Comparison of ENCODE assay signal across 13 mouse cellular contexts in genomic region chr3:135726023-135726422, GRCm38 (mm10). TPM values are rescaled to one million over a fixed set of nuclear protein-coding genes. Genes with fewer than 3 reads are reported as not detected.
A peak's percentile ranks its signal among the peaks of the same experiment; 100 is the strongest.
DNase-seq lines count a peak whose midpoint lies in the region; ATAC-seq and TF ChIP-seq lines count a peak whose summit lies in the region.
"Had no signal": no experiment of that assay in that cellular context is flagged by ENCODE, and none has a peak within 500 bp of the region (broad histone marks: within the 10 kb centered on the region; RNA-seq: fewer than 3 reads in every experiment).

No protein-coding gene starts in this region.

- ATAC-seq in neural tube, embryonic 11.5 days (ENCODE audit: insufficient read depth, low FRiP score, low TSS enrichment): no peak
- ATAC-seq in hindbrain, embryonic 14.5 days (ENCODE audit: low FRiP score): peak; percentile 64; the same call in 1 of the 2 replicates
- ATAC-seq: Patski had no signal

- no peak for TF ChIP-seq CTCF in gastrocnemius, adult 2 months (IDR thresholded peaks at IDR 0.05)

- H3K27ac ChIP-seq in neural tube, embryonic 11.5 days (ENCODE audit: low read depth, low read length): no peak overlapping the region
- H3K27ac ChIP-seq in hindbrain, embryonic 14.5 days: no peak overlapping the region
- H3K27ac ChIP-seq in gastrocnemius, adult 2 months: no peak overlapping the region
- H3K27ac ChIP-seq: heart, embryonic 15.5 days; liver, embryonic 15.5 days had no signal

- no peaks in the 10 kb centered on the region for H3K9me3 ChIP-seq in neural tube, embryonic 11.5 days (ENCODE audit: control insufficient read depth, low read length)
- H3K9me3 ChIP-seq in hindbrain, embryonic 14.5 days (ENCODE audit: control insufficient read depth, low read length): no peaks in the 10 kb centered on the region
- H3K9me3 ChIP-seq: heart, embryonic 15.5 days; liver, embryonic 15.5 days had no signal

- DNase-seq in kidney, adult 11 months: peak; percentile 12
- no peak for DNase-seq in kidney, postnatal 4 days
- peak; percentile 16 for DNase-seq in neural tube, embryonic 11.5 days (ENCODE audit: low spot score)
- DNase-seq in neural tube, embryonic 10.5 days (ENCODE audit: extremely low spot score, low spot score): no peak
- DNase-seq in hindbrain, embryonic 14.5 days (ENCODE audit: low spot score): no peak
- DNase-seq in adrenal gland, postnatal 14 days: no peak
- no peak for DNase-seq in gastrocnemius, adult 2 months
- no peak for DNase-seq in adrenal gland, postnatal 25 days
- DNase-seq: gastrocnemius, postnatal 14 days had no signal

- H3K4me1 ChIP-seq in neural tube, embryonic 11.5 days (ENCODE audit: control insufficient read depth, insufficient read depth, low read length): no peaks in the 10 kb centered on the region
- no peaks in the 10 kb centered on the region for H3K4me1 ChIP-seq in hindbrain, embryonic 14.5 days (replicated peaks; ENCODE audit: control insufficient read depth, insufficient read depth, low read length)

- no peak overlapping the region for H3K4me3 ChIP-seq in neural tube, embryonic 11.5 days (ENCODE audit: low read depth, low read length)
- H3K4me3 ChIP-seq in hindbrain, embryonic 14.5 days (replicated peaks; ENCODE audit: low read length): no peak overlapping the region
- no peak overlapping the region for H3K4me3 ChIP-seq in gastrocnemius, adult 2 months
- H3K4me3 ChIP-seq: erythroblast, embryonic 14.5 days; heart, embryonic 15.5 days; liver, embryonic 15.5 days had no signal

- H3K4me2 ChIP-seq in neural tube, embryonic 11.5 days (ENCODE audit: low read depth): no peak overlapping the region
- H3K4me2 ChIP-seq in hindbrain, embryonic 14.5 days (replicated peaks): no peak overlapping the region
- H3K4me2 ChIP-seq: heart, embryonic 15.5 days; liver, embryonic 15.5 days had no signal

- WGBS in neural tube, embryonic 11.5 days: 79% methylated on average over 15 of the region's 15 CpGs
- 59% methylated on average over 15 of the region's 15 CpGs for WGBS in hindbrain, embryonic 14.5 days

- no peaks in the 10 kb centered on the region for H3K27me3 ChIP-seq in neural tube, embryonic 11.5 days (ENCODE audit: control insufficient read depth, insufficient read depth, low read length)
- H3K27me3 ChIP-seq in hindbrain, embryonic 14.5 days (ENCODE audit: control insufficient read depth, insufficient read depth, low read length): no peaks in the 10 kb centered on the region
- H3K27me3 ChIP-seq: heart, embryonic 15.5 days; liver, embryonic 15.5 days; Patski had no signal

- no peak overlapping the region for H3K9ac ChIP-seq in neural tube, embryonic 11.5 days (ENCODE audit: low read length)
- no peak overlapping the region for H3K9ac ChIP-seq in hindbrain, embryonic 14.5 days
- H3K9ac ChIP-seq: heart, embryonic 15.5 days; liver, embryonic 15.5 days had no signal

- intact Hi-C loops in gastrocnemius, adult 2 months (cut with DNase I): loop anchor here (5.0 kb wide), 1 partner anchor 444 kb away; the partner anchor contains the start of gene Bdh2

- no peaks in the 10 kb centered on the region for H3K36me3 ChIP-seq in neural tube, embryonic 11.5 days (ENCODE audit: control insufficient read depth, insufficient read depth, low read length)
- H3K36me3 ChIP-seq in hindbrain, embryonic 14.5 days (replicated peaks; ENCODE audit: control insufficient read depth, insufficient read depth): no peaks in the 10 kb centered on the region
- H3K36me3 ChIP-seq: heart, embryonic 15.5 days; liver, embryonic 15.5 days had no signal

RNA-seq across cellular contexts. Expression of gene Nfkb1, which starts 34.7 kb away (rescaled TPM):
- 13.5 and 15.3 TPM in 2 replicates for polyA plus RNA-seq in neural tube, embryonic 11.5 days (2014; fragmentation: Nextera tagmentation; extraction: Ambion mirVana)
- polyA plus RNA-seq in hindbrain, embryonic 14.5 days (2014; fragmentation: Nextera tagmentation; extraction: Ambion mirVana): 9.1 and 10.2 TPM in 2 replicates
- 55.2 and 62.9 TPM in 2 replicates for total RNA-seq in adrenal gland, postnatal 14 days (2021)
- 10 to 100 TPM; 19.9 to 22.1 TPM for total RNA-seq in gastrocnemius, adult 2 months (2021)
- 68.8 and 69.5 TPM in 2 replicates for total RNA-seq in adrenal gland, postnatal 25 days (2021)

Comparison
In these comparisons a context has a peak if more than half of its experiments do, and no peak if none do; other contexts are left out.
1. DNase-seq: peak in kidney, adult 11 months (single experiment) and neural tube, embryonic 11.5 days (single experiment); none in kidney, postnatal 4 days (0 of 2), neural tube, embryonic 10.5 days (single experiment), hindbrain, embryonic 14.5 days (single experiment), adrenal gland, postnatal 14 days (single experiment), gastrocnemius, adult 2 months (single experiment) and adrenal gland, postnatal 25 days (single experiment).